Mouse (Mus musculus) Patski (cell line): ENCODE data around the gene Cpm. TPM values are rescaled to one million over a fixed set of nuclear protein-coding genes. Genes with fewer than 3 reads are reported as not detected.

Source experiments
- ATAC-seq: fragments of 100-300 bp; one replicate; pipeline ENCODE4 v1.8.0; 2021
- CTCF ChIA-PET: fragments of 350-600 bp; sonication (Branson Sonifier 250); formaldehyde crosslinking; loops from one replicate; lab custom pipeline; 2022; ENCODE audit warnings: inconsistent platforms; lab: Charles Lee
- POLR2A ChIA-PET: fragments of 350-600 bp; sonication (Branson Sonifier 250); formaldehyde crosslinking; loops from one replicate; lab custom pipeline; 2022; ENCODE audit warnings: antibody characterized with exemption, inconsistent platforms; lab: Charles Lee
- DNase-seq: peaks from one replicate; pipeline ENCODE4 v3.0.0-alpha.2; 2011; ENCODE audit warnings: low read depth, low spot score
- H3K27me3 ChIP-seq: fragments of 371-371 bp; one replicate; pipeline ENCODE4 v1.5.1; 2021
- CTCF ChIP-seq: fragments of 100-300 bp; IDR thresholded peaks from one replicate; pipeline ENCODE4 v1.5.1; 2021
- in situ Hi-C: fragments of 300-500 bp; cut with MboI; formaldehyde crosslinking; loops from 3 replicates; pipeline ENCODE4 v1.11.1; 2018; ENCODE audit warnings: low pct_unique_long_range_greater_than_20kb, mixed read lengths
- polyA plus RNA-seq: library from polyadenylated mRNA; unstranded; gene quantifications from one replicate; pipeline ENCODE4 v1.2.3, GENCODE M21; 2021

The Cpm gene
- polyA plus RNA-seq, 1 experiment from 2014 or later, result 1.4 TPM

DNA sequence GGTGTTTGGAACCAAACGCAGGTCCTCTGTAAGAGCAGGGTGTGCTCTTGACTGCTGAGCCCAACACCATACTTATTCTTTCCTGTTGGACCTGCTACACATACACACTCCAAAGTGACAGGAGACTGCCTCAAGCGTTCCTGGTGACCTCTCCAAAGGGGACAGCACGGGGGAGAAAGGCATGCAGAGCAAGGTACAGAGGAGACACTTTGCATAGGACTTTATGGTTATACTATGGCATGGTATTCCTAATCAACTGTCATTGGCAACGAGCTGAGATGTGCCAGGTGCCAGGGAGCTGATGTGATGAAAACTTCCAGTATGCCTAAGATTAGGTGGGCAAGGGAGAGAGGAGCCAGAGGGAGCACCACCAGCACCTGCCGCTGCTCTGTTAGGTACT, 107.3 kb downstream of the Cpm start:
- CTCF ChIA-PET, result no interaction called here
- POLR2A ChIA-PET, result no interaction called here
- in situ Hi-C loops, result no loop called here
- ATAC-seq (no peak), DNase-seq (no peak)
- no peaks in the 10 kb centered on the region for H3K27me3 ChIP-seq
- TF ChIP-seq CTCF, result no peak

Other genes with a start within 250 kb of the Cpm start
- 75.0 TPM for gene Cpsf6, start 249.5 kb upstream of the Cpm start, polyA plus RNA-seq
- 64.0 TPM for gene Mdm2, start 81.3 kb downstream of the Cpm start, polyA plus RNA-seq
- gene Slc35e3, start 116.9 kb downstream of the Cpm start, polyA plus RNA-seq, result 19.4 TPM
- gene Nup107, start 163.2 kb downstream of the Cpm start, polyA plus RNA-seq, result 22.6 TPM
- gene Rap1b, start 216.5 kb downstream of the Cpm start, polyA plus RNA-seq, result 95.5 TPM